Mouse (Mus musculus) forebrain, embryonic 15.5 days (tissue): ENCODE measurements at regions not wholly inside any gene's neighbourhood (a gene's known extent, or its start where the extent isn't known, plus 50 kb on each side); places are given as distances from the start of the nearest gene placed in this dataset.
A peak's percentile ranks its signal among the peaks of the same experiment; 100 is the strongest.
"Not testable (repeated sequence)": the region's sequence is repeated elsewhere in the genome, so short reads cannot be mapped to it uniquely, and the experiment has no call there.

ENCODE experiments used
- ATAC-seq: fragments of 200-750 bp; cut with Nextera tagmentation; replicated peaks from 2 replicates; pipeline ENCODE4 v1.8.0; 2017; ENCODE audit warnings: mild to moderate bottlenecking, moderate TSS enrichment, moderate library complexity
- H3K27ac ChIP-seq: fragments of 300-500 bp; sonication (generic); replicated peaks from 2 replicates; pipeline ENCODE4 v1.5.1; 2015; ENCODE audit warnings: mild to moderate bottlenecking, inconsistent platforms
- H3K27me3 ChIP-seq: fragments of 300-500 bp; sonication (generic); 2 replicates; pipeline ENCODE4 v1.6.1; 2015; ENCODE audit warnings: inconsistent platforms
- H3K36me3 ChIP-seq: fragments of 300-500 bp; sonication (generic); 2 replicates; pipeline ENCODE4 v1.6.1; 2015; ENCODE audit warnings: mild to moderate bottlenecking, inconsistent platforms
- H3K4me1 ChIP-seq: fragments of 300-500 bp; sonication (generic); 2 replicates; pipeline ENCODE4 v1.6.1; 2015; ENCODE audit warnings: inconsistent platforms
- H3K4me2 ChIP-seq: fragments of 300-500 bp; sonication (generic); replicated peaks from 2 replicates; pipeline ENCODE4 v1.6.1; 2015; ENCODE audit warnings: mild to moderate bottlenecking, inconsistent platforms
- H3K4me3 ChIP-seq: fragments of 300-500 bp; sonication (generic); 2 replicates; pipeline ENCODE4 v1.5.1; 2015; ENCODE audit warnings: mild to moderate bottlenecking, inconsistent platforms
- H3K9ac ChIP-seq: fragments of 300-500 bp; sonication (generic); replicated peaks from 2 replicates; pipeline ENCODE4 v1.6.1; 2015; ENCODE audit warnings: mild to moderate bottlenecking, inconsistent platforms
- H3K9me3 ChIP-seq: fragments of 300-500 bp; sonication (generic); 2 replicates; pipeline ENCODE4 v1.6.1; 2016; ENCODE audit warnings: inconsistent platforms
- WGBS: fragments of 180-500 bp; shearing (Covaris S2); methylation state at CpG from one replicate; pipeline ENCODE4 v1.1.7; 2015; ENCODE audit warnings: mixed read lengths; 5-methylcytosine and 5-hydroxymethylcytosine counted together

GRCm38 (mm10) chr1:117354624-117355023 is 342.3 kb upstream of the Gm28363 start:
- ATAC-seq, result no peak
- Histone ChIP-seq H3K4me1 (no peaks in the 10 kb centered on the region), H3K4me3 (no peak overlapping the region), H3K27me3 (no peaks in the 10 kb centered on the region), H3K36me3 (no peaks in the 10 kb centered on the region), H3K27ac (no peak overlapping the region), H3K4me2 (no peak overlapping the region), H3K9me3 (no peaks in the 10 kb centered on the region), H3K9ac (no peak overlapping the region)
- WGBS, result 82% methylated on average over 4 of the region's 4 CpGs

GRCm38 (mm10) chr1:117356418-117357194 is 340.3 kb upstream of the Gm28363 start:
- Histone ChIP-seq H3K27ac (no peak overlapping the region), H3K36me3 (no peaks in the 10 kb centered on the region), H3K4me2 (no peak overlapping the region), H3K27me3 (no peaks in the 10 kb centered on the region), H3K4me3 (no peak overlapping the region), H3K4me1 (no peaks in the 10 kb centered on the region), H3K9me3 (no peaks in the 10 kb centered on the region), H3K9ac (no peak overlapping the region)
- ATAC-seq, result no peak
- 90% methylated on average over 5 of the region's 5 CpGs for WGBS

- Histone ChIP-seq H3K9me3 (no peaks in the 10 kb centered on the region), H3K9ac (no peak overlapping the region), H3K4me3 (no peak overlapping the region), H3K4me1 (no peaks in the 10 kb centered on the region), H3K36me3 (no peaks in the 10 kb centered on the region), H3K4me2 (no peak overlapping the region), H3K27me3 (no peaks in the 10 kb centered on the region), H3K27ac (no peak overlapping the region)
- no peak for ATAC-seq
Observed at GRCm38 (mm10) chr1:117364066-117364465, 332.9 kb upstream of the Gm28363 start.

GRCm38 (mm10) chr1:117412349-117412748 is 284.6 kb upstream of the Gm28363 start:
- no peaks in the 10 kb centered on the region for H3K36me3 ChIP-seq
- no peaks in the 10 kb centered on the region for H3K9me3 ChIP-seq
- H3K27ac ChIP-seq, result no peak overlapping the region
- ATAC-seq, result no peak
- no peaks in the 10 kb centered on the region for H3K27me3 ChIP-seq
- H3K4me2 ChIP-seq, result no peak overlapping the region
- no peak overlapping the region for H3K4me3 ChIP-seq
- no peaks in the 10 kb centered on the region for H3K4me1 ChIP-seq
- no peak overlapping the region for H3K9ac ChIP-seq

GRCm38 (mm10) chr1:117457736-117458135 is 239.2 kb upstream of the Gm28363 start:
- H3K27me3 ChIP-seq, result no peaks in the 10 kb centered on the region
- no peak overlapping the region for H3K4me3 ChIP-seq
- 47% methylated on average over 2 of the region's 2 CpGs for WGBS

GRCm38 (mm10) chr1:117458156-117458850 is 238.6 kb upstream of the Gm28363 start:
- ATAC-seq, H3K9ac ChIP-seq, H3K4me3 ChIP-seq, H3K4me1 ChIP-seq, H3K27me3 ChIP-seq, H3K9me3 ChIP-seq, H3K36me3 ChIP-seq, H3K4me2 ChIP-seq, H3K27ac ChIP-seq: not testable (repeated sequence)
- 69% methylated on average over 7 of the region's 7 CpGs for WGBS

More at GRCm38 (mm10) chr1:117457736-117458135, 239.2 kb upstream of the Gm28363 start:
- Histone ChIP-seq H3K27ac (no peak overlapping the region), H3K4me1 (no peaks in the 10 kb centered on the region), H3K9me3 (no peaks in the 10 kb centered on the region), H3K9ac (no peak overlapping the region), H3K36me3 (no peaks in the 10 kb centered on the region), H3K4me2 (no peak overlapping the region)
- no peak for ATAC-seq

DNA sequence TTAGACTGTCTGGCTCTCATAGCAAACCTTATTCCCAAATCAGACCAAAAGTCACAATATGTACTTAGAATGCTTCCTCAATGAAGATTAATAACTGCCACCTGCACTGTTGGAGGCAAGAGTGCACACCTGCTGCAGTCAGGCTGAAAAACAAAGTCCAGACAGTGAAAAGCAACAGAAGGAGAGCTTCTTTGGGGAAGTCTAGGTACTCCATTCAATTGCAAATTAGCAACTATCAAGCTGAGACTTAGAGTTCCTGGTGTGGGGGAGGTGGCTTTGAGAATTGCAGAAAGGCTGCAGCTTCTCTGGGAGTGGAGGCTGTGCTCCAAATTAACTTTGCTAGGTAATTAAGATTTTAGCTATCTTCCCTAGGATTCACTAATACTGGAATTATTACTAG is 237.8 kb upstream of the Gm28363 start:
- not testable (repeated sequence) for H3K4me3 ChIP-seq, H3K4me2 ChIP-seq, H3K4me1 ChIP-seq, H3K9ac ChIP-seq, H3K27ac ChIP-seq, ATAC-seq, H3K36me3 ChIP-seq, H3K27me3 ChIP-seq, H3K9me3 ChIP-seq

DNA sequence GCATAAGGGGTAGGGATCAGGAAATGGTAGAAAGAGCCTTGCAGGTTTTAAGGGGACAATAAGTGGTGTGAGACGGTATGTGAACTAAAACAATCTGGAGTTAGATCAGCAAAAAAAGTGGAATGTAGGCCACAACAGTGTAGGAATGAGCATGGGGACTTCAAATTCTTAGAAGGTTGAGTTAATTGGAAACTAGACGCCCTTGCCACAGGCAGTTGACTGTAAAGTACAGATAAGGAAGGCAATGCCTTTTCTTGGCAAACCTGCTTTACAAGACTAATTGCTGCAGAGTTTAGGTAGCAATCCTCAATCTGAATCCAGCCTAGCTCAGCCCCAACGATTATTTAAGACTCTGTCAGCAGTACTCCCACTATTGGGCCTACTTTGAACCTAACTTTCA is 206.8 kb upstream of the Gm28363 start:
- no peak for ATAC-seq
- 82% methylated on average over 3 of the region's 3 CpGs for WGBS
- no peak overlapping the region for H3K4me2 ChIP-seq

GRCm38 (mm10) chr1:117497003-117497402 is 199.9 kb upstream of the Gm28363 start:
- H3K4me3 ChIP-seq, result no peak overlapping the region
- H3K27ac ChIP-seq, result no peak overlapping the region
- H3K27me3 ChIP-seq, result no peaks in the 10 kb centered on the region
- H3K4me1 ChIP-seq, result no peaks in the 10 kb centered on the region
- no peak for ATAC-seq
- H3K9ac ChIP-seq, result no peak overlapping the region
- no peaks in the 10 kb centered on the region for H3K9me3 ChIP-seq
- H3K4me2 ChIP-seq, result no peak overlapping the region
- H3K36me3 ChIP-seq, result no peaks in the 10 kb centered on the region

More for the DNA sequence above, 206.8 kb upstream of the Gm28363 start:
- Histone ChIP-seq H3K9me3 (no peaks in the 10 kb centered on the region), H3K36me3 (no peaks in the 10 kb centered on the region), H3K9ac (no peak overlapping the region), H3K27ac (no peak overlapping the region), H3K4me1 (no peaks in the 10 kb centered on the region), H3K27me3 (no peaks in the 10 kb centered on the region), H3K4me3 (no peak overlapping the region)

- Histone ChIP-seq H3K36me3 (no peaks in the 10 kb centered on the region), H3K4me3 (no peak overlapping the region), H3K4me2 (no peak overlapping the region), H3K4me1 (no peaks in the 10 kb centered on the region), H3K27ac (no peak overlapping the region), H3K9ac (no peak overlapping the region), H3K27me3 (no peaks in the 10 kb centered on the region), H3K9me3 (no peaks in the 10 kb centered on the region)
- WGBS, result 21% methylated on average over 5 of the region's 5 CpGs
- ATAC-seq, result peak; percentile 68
Observed at GRCm38 (mm10) chr1:117519498-117520032, 177.4 kb upstream of the Gm28363 start.
